Mouse (Mus musculus) megakaryocyte, embryonic 14.5 days (primary cell): ENCODE results near the gene Igfbp1.

Source experiments
- FLI1 ChIP-seq: IDR thresholded peaks from 2 replicates; pipeline ENCODE4 v1.6.1; 2012; ENCODE audit warnings: low read length, inconsistent platforms, mixed read lengths
- GATA1 ChIP-seq: IDR thresholded peaks from 3 replicates; pipeline ENCODE4 v1.6.1; 2012; ENCODE audit warnings: mixed read lengths, low read length, inconsistent platforms, borderline replicate concordance

GRCm38 (mm10) chr11:7182409-7183042 is 15.1 kb upstream of the Igfbp1 start:
- TF ChIP-seq GATA1 (no peak), FLI1 (no peak)
